Mouse (Mus musculus) frontal cortex, adult 2 months (tissue): ENCODE measurements at regions not wholly inside any gene's neighbourhood (a gene's known extent, or its start where the extent isn't known, plus 50 kb on each side); places are given as distances from the start of the nearest gene placed in this dataset.

Experiments used
- DNase-seq, 2 experiments: peaks; one replicate each; pipeline ENCODE4 v3.0.0; 2022; ENCODE audit warnings: low spot score in 1 of 2; ENCODE audit errors: extremely low spot score in 1 of 2

DNA sequence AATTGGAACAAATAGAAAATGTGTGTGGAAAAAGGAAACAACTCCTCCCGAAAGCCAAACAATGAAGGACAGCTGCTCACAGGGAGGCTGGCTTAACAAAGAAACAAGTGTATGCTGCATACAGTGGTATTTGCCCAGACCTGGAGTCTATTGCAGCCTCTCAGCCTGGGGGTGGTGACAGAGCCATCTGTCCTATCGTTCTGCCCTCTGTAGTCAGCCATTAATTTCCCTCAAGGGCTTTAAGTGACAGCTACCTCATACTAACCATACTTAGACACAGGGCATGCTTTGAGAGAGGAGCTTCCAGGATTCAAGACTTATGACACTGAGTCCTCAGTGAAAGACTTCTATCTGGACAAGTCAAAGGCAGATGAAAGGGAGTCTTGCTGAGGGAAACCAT is 60.8 kb upstream of the Vgll2 start:
- no peak for DNase-seq

DNA sequence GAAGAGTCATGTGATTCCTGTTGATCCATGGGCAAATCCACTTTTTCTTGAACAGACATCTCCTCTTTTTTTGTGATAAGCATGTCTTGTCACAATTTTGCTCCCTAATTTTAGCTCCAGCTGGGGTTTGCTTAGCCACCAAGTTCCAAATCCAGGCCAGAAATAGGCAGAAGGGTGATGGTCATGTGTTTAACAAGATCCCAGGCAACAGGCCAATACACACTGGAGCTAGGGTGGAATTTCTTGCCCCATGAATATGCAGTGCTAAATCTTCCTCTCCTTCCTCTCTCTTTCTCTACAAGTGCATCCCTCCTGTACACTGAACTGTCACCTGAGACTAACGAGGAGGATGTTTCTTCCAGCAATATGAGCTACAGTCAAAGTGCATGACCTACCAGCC is 58.6 kb upstream of the Vgll2 start:
- DNase-seq: no peak

DNA sequence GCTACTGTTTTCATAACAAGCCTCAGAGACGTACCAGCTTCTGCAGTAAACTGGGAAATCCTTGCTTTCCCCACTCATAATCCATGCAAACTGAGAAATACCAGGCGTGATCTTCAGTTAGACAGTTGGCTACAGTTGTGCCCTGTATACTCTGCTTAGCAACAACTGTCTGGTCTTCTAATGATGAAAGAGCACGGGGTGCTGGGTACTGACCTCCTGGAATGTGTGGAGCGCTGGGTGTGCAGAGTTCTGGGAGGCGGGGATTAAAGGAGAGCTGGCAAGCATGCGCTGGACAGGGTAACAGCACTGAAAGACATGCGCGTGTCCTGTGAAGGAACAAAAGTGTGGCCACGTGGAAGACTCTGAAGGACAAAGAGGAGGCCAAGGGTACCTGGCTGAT is 52.2 kb upstream of the Vgll2 start:
- DNase-seq: no peak
